Mouse (Mus musculus) neural tube, embryonic 14.5 days (tissue): ENCODE measurements around the gene Chd4. TPM values are rescaled to one million over a fixed set of nuclear protein-coding genes. Genes with fewer than 3 reads are reported as not detected.

Experiments
- ATAC-seq: fragments of 200-750 bp; cut with Nextera tagmentation; 2 replicates; pipeline ENCODE4 v1.8.0; 2017; ENCODE audit warnings: low read depth, mild to moderate bottlenecking, moderate TSS enrichment, moderate library complexity
- H3K27ac ChIP-seq: fragments of 300-500 bp; sonication (generic); 2 replicates; pipeline ENCODE4 v1.5.1; 2014; ENCODE audit warnings: low read depth, mild to moderate bottlenecking, control low read depth, low read length, moderate library complexity, mixed read lengths
- H3K27me3 ChIP-seq: fragments of 300-500 bp; sonication (generic); 2 replicates; pipeline ENCODE4 v1.6.1; 2014; ENCODE audit warnings: low read length; ENCODE audit not compliant: control insufficient read depth, insufficient read depth
- H3K36me3 ChIP-seq: fragments of 300-500 bp; sonication (generic); 2 replicates; pipeline ENCODE4 v1.6.1; 2014; ENCODE audit warnings: low read length, mixed read lengths; ENCODE audit not compliant: control insufficient read depth, insufficient read depth
- H3K4me1 ChIP-seq: fragments of 300-500 bp; sonication (generic); 2 replicates; pipeline ENCODE4 v1.6.1; 2014; ENCODE audit warnings: low read length; ENCODE audit not compliant: control insufficient read depth, insufficient read depth
- H3K4me2 ChIP-seq: fragments of 300-500 bp; sonication (generic); 2 replicates; pipeline ENCODE4 v1.6.1; 2014; ENCODE audit warnings: mild to moderate bottlenecking, low read depth, low read length, control low read depth
- H3K4me3 ChIP-seq: fragments of 300-500 bp; sonication (generic); 2 replicates; pipeline ENCODE4 v1.5.1; 2014; ENCODE audit warnings: low read depth, low read length, control low read depth, mixed read lengths
- H3K9ac ChIP-seq: fragments of 300-500 bp; sonication (generic); replicated peaks from 2 replicates; pipeline ENCODE4 v1.6.1; 2014; ENCODE audit warnings: low read depth, mild to moderate bottlenecking, control low read depth, low read length, mixed read lengths
- H3K9me3 ChIP-seq: fragments of 300-500 bp; sonication (generic); 2 replicates; pipeline ENCODE4 v1.6.1; 2016; ENCODE audit warnings: low read length; ENCODE audit not compliant: control insufficient read depth
- WGBS: fragments of 180-500 bp; shearing (Covaris S2); extraction: QIAGEN DNeasy Blood & Tissue Kit; methylation state at CpG from one replicate; pipeline ENCODE4 v1.1.7; 2014; 5-methylcytosine and 5-hydroxymethylcytosine counted together
- polyA plus RNA-seq: library from polyadenylated mRNA; unstranded; fragments of >200 nt; fragmentation: Nextera tagmentation; extraction: Ambion mirVana; gene quantifications from 2 replicates; pipeline ENCODE4 v1.2.1, GENCODE M21; 2014

Gene Chd4
- polyA plus RNA-seq, 1 experiment from 2014 or later, result 72.1 TPM

- peaks cover 29% of the 10 kb centered on the region for H3K4me1 ChIP-seq
- H3K9ac ChIP-seq, result peak overlapping the region; percentile 88
- peak; percentile 93 for ATAC-seq
- peaks cover 41% of the 10 kb centered on the region for H3K36me3 ChIP-seq
- H3K4me3 ChIP-seq, result peak overlapping the region; percentile 97
- no peaks in the 10 kb centered on the region for H3K27me3 ChIP-seq
- H3K9me3 ChIP-seq, result no peaks in the 10 kb centered on the region
- H3K4me2 ChIP-seq, result peak overlapping the region; percentile 91
- under 1% methylated on average over 36 of the region's 36 CpGs for WGBS
- H3K27ac ChIP-seq, result peak overlapping the region; percentile 93
Observed at GRCm38 (mm10) chr6:125165328-125165891, 69.6 kb downstream of the Chd4 start.

- peaks cover 29% of the 10 kb centered on the region for H3K4me1 ChIP-seq
- WGBS, result 1% methylated on average over 18 of the region's 18 CpGs
- H3K4me3 ChIP-seq, result peak within 1 kb of the TSS; percentile 97
- H3K4me2 ChIP-seq, result peak within 1 kb of the TSS; percentile 91
- H3K9me3 ChIP-seq, result no peaks in the 10 kb centered on the region
- ATAC-seq, result peak; percentile 9; the same call in 1 of the 2 replicates
- H3K27ac ChIP-seq, result peak within 1 kb of the TSS; percentile 93
- no peaks in the 10 kb centered on the region for H3K27me3 ChIP-seq
- peak within 1 kb of the TSS; percentile 88 for H3K9ac ChIP-seq
- H3K36me3 ChIP-seq, result peaks cover 43% of the 10 kb centered on the region
Observed at GRCm38 (mm10) chr6:125166051-125166751, 70.4 kb downstream of the Chd4 start, which contains the start of gene Gapdh. TSS of gene Gapdh (minus strand) at chr6:125166467.

DNA sequence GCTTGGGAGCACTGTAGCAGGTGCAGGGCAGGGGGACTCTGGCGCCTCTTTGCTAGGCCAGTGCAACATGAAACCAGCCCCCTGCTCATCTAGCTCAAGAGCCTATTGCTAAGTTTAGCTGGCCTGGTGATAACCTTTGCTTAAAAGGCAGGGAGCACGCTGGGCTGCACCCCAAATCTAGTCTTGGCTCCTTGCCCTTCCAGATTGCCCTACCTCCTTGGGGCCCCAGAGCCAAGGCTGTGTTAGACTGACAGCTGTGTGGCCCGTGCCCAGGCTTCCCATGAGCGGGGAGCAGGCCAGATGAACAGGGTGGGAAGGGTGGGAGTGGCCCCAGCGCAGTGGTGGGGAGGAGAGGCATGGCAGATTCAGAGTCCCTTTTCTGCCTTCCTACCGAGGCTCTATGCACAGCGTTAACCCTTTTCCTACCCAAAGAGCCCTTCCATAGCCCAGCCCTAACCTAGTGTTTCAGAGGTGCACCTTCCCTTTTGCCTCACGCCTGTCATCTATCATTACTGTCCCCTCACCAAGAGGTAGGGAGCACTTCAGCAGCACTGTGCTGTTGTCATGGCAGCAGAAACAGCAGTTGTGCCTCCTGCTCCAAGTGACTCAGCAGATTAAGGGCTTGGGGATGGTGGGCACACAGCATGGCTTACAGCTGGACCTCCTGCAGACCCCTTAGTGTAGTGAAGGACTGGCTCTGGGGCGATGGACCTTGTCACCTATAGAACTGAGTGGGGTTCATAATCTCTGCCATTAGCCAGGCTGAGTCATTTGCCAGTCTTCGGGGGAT is 71.3 kb downstream of the Chd4 start:
- Histone ChIP-seq H3K9me3 (no peaks in the 10 kb centered on the region), H3K4me1 (peaks cover 25% of the 10 kb centered on the region), H3K36me3 (peaks cover 46% of the 10 kb centered on the region), H3K27me3 (no peaks in the 10 kb centered on the region), H3K27ac (peak overlapping the region; percentile 93; the same call in 1 of the 2 replicates), H3K4me3 (peak overlapping the region; percentile 13; the same call in 1 of the 2 replicates), H3K9ac (peak overlapping the region; percentile 88; the same call in 1 of the 2 replicates), H3K4me2 (peak overlapping the region; percentile 91)
- ATAC-seq, result no peak
- WGBS, result 22% methylated on average over 10 of the region's 10 CpGs

GRCm38 (mm10) chr6:125168086-125168485 is 72.3 kb downstream of the Chd4 start:
- ATAC-seq, result no peak
- Histone ChIP-seq H3K4me1 (peaks cover 25% of the 10 kb centered on the region), H3K4me3 (no peak overlapping the region), H3K9me3 (no peaks in the 10 kb centered on the region), H3K27me3 (no peaks in the 10 kb centered on the region), H3K36me3 (peaks cover 56% of the 10 kb centered on the region), H3K9ac (no peak overlapping the region), H3K4me2 (no peak overlapping the region), H3K27ac (no peak overlapping the region)
- WGBS, result 95% methylated on average over 14 of the region's 14 CpGs

GRCm38 (mm10) chr6:125170194-125170593 is 74.4 kb downstream of the Chd4 start:
- Histone ChIP-seq H3K4me3 (no peak overlapping the region), H3K9ac (no peak overlapping the region), H3K27ac (no peak overlapping the region), H3K36me3 (peaks cover 66% of the 10 kb centered on the region), H3K9me3 (no peaks in the 10 kb centered on the region), H3K27me3 (no peaks in the 10 kb centered on the region), H3K4me2 (no peak overlapping the region), H3K4me1 (peaks cover 14% of the 10 kb centered on the region)
- WGBS, result 88% methylated on average over 6 of the region's 6 CpGs
- no peak for ATAC-seq

- Histone ChIP-seq H3K36me3 (peaks cover 83% of the 10 kb centered on the region), H3K27me3 (no peaks in the 10 kb centered on the region), H3K9me3 (no peaks in the 10 kb centered on the region), H3K9ac (no peak overlapping the region), H3K4me1 (no peaks in the 10 kb centered on the region), H3K27ac (no peak overlapping the region), H3K4me2 (no peak overlapping the region), H3K4me3 (no peak overlapping the region)
- WGBS, result 83% methylated on average over 2 of the region's 2 CpGs
- ATAC-seq, result no peak
Observed at GRCm38 (mm10) chr6:125172474-125172873, 76.7 kb downstream of the Chd4 start.

- Histone ChIP-seq H3K27me3 (no peaks in the 10 kb centered on the region), H3K9ac (no peak overlapping the region), H3K4me1 (no peaks in the 10 kb centered on the region), H3K4me2 (no peak overlapping the region), H3K36me3 (peaks cover 85% of the 10 kb centered on the region), H3K9me3 (no peaks in the 10 kb centered on the region), H3K27ac (no peak overlapping the region), H3K4me3 (no peak overlapping the region)
- WGBS, result 94% methylated on average over 7 of the region's 7 CpGs
- ATAC-seq, result no peak
Observed at GRCm38 (mm10) chr6:125173256-125173655, 77.5 kb downstream of the Chd4 start.

DNA sequence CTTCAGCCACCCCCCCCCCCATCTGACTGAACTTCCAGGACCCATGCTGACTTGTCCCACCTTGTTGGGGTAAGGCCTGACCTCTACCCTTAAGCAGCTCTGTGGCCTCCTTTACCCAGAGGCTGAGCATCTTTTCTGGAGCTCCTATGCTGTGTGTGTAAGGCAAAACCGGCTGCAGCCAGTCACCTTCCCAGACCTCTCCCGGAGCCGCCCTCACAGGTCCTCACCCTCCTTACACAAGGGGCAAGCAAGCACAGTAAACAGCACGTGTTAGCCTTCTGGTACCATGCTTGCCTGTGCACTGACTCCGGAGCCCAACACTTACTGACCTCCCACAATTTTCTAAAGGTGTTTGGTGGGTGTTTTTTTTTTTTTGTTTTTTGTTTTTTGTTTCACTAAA is 79.7 kb downstream of the Chd4 start:
- Histone ChIP-seq H3K27ac (no peak overlapping the region), H3K4me3 (no peak overlapping the region), H3K9me3 (no peaks in the 10 kb centered on the region), H3K36me3 (peaks cover 81% of the 10 kb centered on the region), H3K27me3 (no peaks in the 10 kb centered on the region), H3K4me1 (no peaks in the 10 kb centered on the region), H3K9ac (no peak overlapping the region), H3K4me2 (no peak overlapping the region)
- WGBS, result 93% methylated on average over 5 of the region's 5 CpGs
- ATAC-seq, result no peak

- no peak overlapping the region for H3K4me3 ChIP-seq
- H3K4me1 ChIP-seq, result no peaks in the 10 kb centered on the region
- no peak for ATAC-seq
- no peaks in the 10 kb centered on the region for H3K27me3 ChIP-seq
- H3K9me3 ChIP-seq, result no peaks in the 10 kb centered on the region
- no peak overlapping the region for H3K27ac ChIP-seq
- WGBS, result 95% methylated on average over 7 of the region's 7 CpGs
- H3K9ac ChIP-seq, result no peak overlapping the region
- H3K36me3 ChIP-seq, result peaks cover 72% of the 10 kb centered on the region
- no peak overlapping the region for H3K4me2 ChIP-seq
Observed at GRCm38 (mm10) chr6:125179601-125180000, 83.8 kb downstream of the Chd4 start.
